Comparison of ENCODE assay signal across 8 mouse cellular contexts in the genomic region with DNA sequence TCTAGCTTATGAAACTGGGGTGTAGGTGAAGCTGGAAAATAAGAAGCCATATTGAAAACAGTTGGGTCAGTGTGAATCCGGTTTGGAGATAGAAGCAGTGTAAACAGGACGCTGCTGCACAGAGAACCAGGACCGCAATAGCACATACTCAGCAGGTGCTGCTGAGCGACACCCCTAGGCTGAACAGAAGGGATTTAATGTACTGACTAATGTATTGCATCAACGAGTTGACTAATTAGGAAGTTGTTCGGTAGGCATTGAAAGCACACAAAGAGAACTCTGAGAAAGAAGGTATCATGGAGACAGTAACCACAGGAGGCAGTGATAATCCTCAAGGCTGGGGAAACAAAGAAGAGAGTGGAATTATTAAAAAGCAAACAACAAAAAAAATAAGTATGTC.
DNase-seq lines count a peak whose midpoint lies in the region; ATAC-seq and TF ChIP-seq lines count a peak whose summit lies in the region.

No protein-coding gene starts in this region.

- peak overlapping the region; percentile 60 for H3K4me3 ChIP-seq in gastrocnemius, adult 2 months
- peak overlapping the region; percentile 60 for H3K4me3 ChIP-seq in E14TG2a.4 (replicated peaks; ENCODE audit: low read length)
- peak overlapping the region; percentile 42 for H3K4me3 ChIP-seq in forebrain, embryonic 16.5 days (replicated peaks; ENCODE audit: low read length)
- H3K4me3 ChIP-seq in macrophage (ENCODE audit: inconsistent target), result peak overlapping the region; percentile 15; the same call in 1 of the 2 replicates

- H3K4me2 ChIP-seq in forebrain, embryonic 16.5 days (ENCODE audit: low read length), result peak overlapping the region; percentile 49

- WGBS in forebrain, embryonic 16.5 days, result 20% methylated on average over 6 of the region's 6 CpGs
- WGBS in macrophage (ENCODE audit: missing documents), result 32% methylated on average over 6 of the region's 6 CpGs

- peak; percentile 76 for ATAC-seq in forebrain, embryonic 16.5 days

- H3K79me2 ChIP-seq in macrophage (ENCODE audit: inconsistent target), result no peaks in the 10 kb centered on the region

- no peak for TF ChIP-seq CTCF in gastrocnemius, adult 2 months (IDR thresholded peaks at IDR 0.05)
- no peak for TF ChIP-seq CTCF in E14TG2a.4 (conservative IDR thresholded peaks at IDR 0.05; ENCODE audit: low read length)

- H3K4me1 ChIP-seq in E14TG2a.4 (replicated peaks; ENCODE audit: low read depth, low read length), result peaks cover 22% of the 10 kb centered on the region
- H3K4me1 ChIP-seq in forebrain, embryonic 16.5 days (replicated peaks; ENCODE audit: control insufficient read depth, insufficient read depth, low read length), result 0 out of 2 replicates have a peak, but pooled peaks cover 3% of the 10 kb centered on the region

- H3K27me3 ChIP-seq in E14TG2a.4 (ENCODE audit: insufficient read depth, low read length), result no peaks in the 10 kb centered on the region
- H3K27me3 ChIP-seq in forebrain, embryonic 16.5 days (replicated peaks; ENCODE audit: control insufficient read depth, insufficient read depth, low read length), result no peaks in the 10 kb centered on the region

- H3K9ac ChIP-seq in forebrain, embryonic 16.5 days (replicated peaks; ENCODE audit: low read depth, low read length), result peak overlapping the region; percentile 56

- H3K36me3 ChIP-seq in E14TG2a.4 (ENCODE audit: insufficient read depth, low read length) (no peaks in the 10 kb centered on the region), macrophage (ENCODE audit: inconsistent target) (no peaks in the 10 kb centered on the region)
- no peaks in the 10 kb centered on the region for H3K36me3 ChIP-seq in forebrain, embryonic 16.5 days (ENCODE audit: control insufficient read depth, insufficient read depth)

- no peaks in the 10 kb centered on the region for H3K9me3 ChIP-seq in E14TG2a.4 (ENCODE audit: low read length)
- H3K9me3 ChIP-seq in forebrain, embryonic 16.5 days (ENCODE audit: control insufficient read depth, low read length), result no peaks in the 10 kb centered on the region

- no peak for DNase-seq in gastrocnemius, adult 2 months
- no peak for DNase-seq in gastrocnemius, postnatal 25 days
- no peak for DNase-seq in left cerebral cortex, postnatal 25 days (ENCODE audit: low spot score in 2 of 2)
- no peak for DNase-seq in adrenal gland, postnatal 25 days
- no peak for DNase-seq in adipocyte (ENCODE audit: low spot score)

- intact Hi-C loops in gastrocnemius, adult 2 months (cut with DNase I), result loop anchor here (1.0 to 10.0 kb wide), 2 partner anchors 33 to 192 kb away; no protein-coding TSS in a partner anchor
- intact Hi-C loops in left cerebral cortex, postnatal 25 days (cut with DNase I), result loop anchor here (10.0 kb wide), 1 partner anchor 172 kb away; no protein-coding TSS in a partner anchor

- peak overlapping the region; percentile 69 for H3K27ac ChIP-seq in gastrocnemius, adult 2 months
- H3K27ac ChIP-seq in forebrain, embryonic 16.5 days (ENCODE audit: low read length), result peak overlapping the region; percentile 93
- H3K27ac ChIP-seq in macrophage, result 0 out of 2 replicates have a peak overlapping the region, but pooled peaks have one; percentile 7

Comparison
In these comparisons a context has a peak if more than half of its experiments do, and no peak if none do; other contexts are left out.
1. H3K27ac ChIP-seq: peak in every context shown above with its lines; median percentile 93 in forebrain, embryonic 16.5 days; 69 in gastrocnemius, adult 2 months; 7 in macrophage.